Mouse (Mus musculus) erythroblast, embryonic 14.5 days (primary cell): ENCODE data around the gene Rfwd3.

Experiments used
- GATA1 ChIP-seq: IDR thresholded peaks from 2 replicates; pipeline ENCODE4 v1.6.1; 2012; ENCODE audit warnings: low read length, inconsistent platforms, mixed read lengths
- TAL1 ChIP-seq: IDR thresholded peaks from 3 replicates; pipeline ENCODE4 v1.6.1; 2012; ENCODE audit warnings: low read length, inconsistent platforms, mixed read lengths

DNA sequence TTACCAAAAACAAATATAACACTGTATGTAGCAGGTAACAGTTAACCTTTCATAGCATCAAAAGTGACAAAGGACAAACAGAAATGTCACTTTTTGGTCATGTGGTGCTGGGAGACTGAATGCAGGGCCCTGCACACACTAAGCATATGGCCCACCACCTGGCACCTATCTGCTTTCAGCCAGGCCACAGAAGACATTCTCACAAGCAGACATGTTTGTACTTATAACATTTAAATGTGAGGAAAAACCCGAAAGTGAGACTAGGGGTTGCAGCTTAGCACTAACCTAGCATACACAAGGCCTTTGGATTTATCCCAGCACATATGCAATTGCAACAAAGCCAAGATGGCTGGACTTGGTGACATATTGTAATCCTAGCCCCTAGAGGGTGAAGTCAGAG, 2.0 kb downstream of the Rfwd3 start:
- no peak for TF ChIP-seq GATA1
- TF ChIP-seq TAL1: no peak
